Mouse (Mus musculus) liver, postnatal 0 days (tissue): ENCODE results near the gene Dock9.

ENCODE experiments used
- CTCF ChIP-seq: sonication (generic); IDR thresholded peaks from 2 replicates; pipeline ENCODE4 v1.5.1; 2016; ENCODE audit warnings: antibody characterized with exemption, low read depth
- EP300 ChIP-seq: IDR thresholded peaks from 2 replicates; pipeline ENCODE4 v1.6.1; 2016; ENCODE audit warnings: antibody characterized with exemption, low read depth, mild to moderate bottlenecking

DNA sequence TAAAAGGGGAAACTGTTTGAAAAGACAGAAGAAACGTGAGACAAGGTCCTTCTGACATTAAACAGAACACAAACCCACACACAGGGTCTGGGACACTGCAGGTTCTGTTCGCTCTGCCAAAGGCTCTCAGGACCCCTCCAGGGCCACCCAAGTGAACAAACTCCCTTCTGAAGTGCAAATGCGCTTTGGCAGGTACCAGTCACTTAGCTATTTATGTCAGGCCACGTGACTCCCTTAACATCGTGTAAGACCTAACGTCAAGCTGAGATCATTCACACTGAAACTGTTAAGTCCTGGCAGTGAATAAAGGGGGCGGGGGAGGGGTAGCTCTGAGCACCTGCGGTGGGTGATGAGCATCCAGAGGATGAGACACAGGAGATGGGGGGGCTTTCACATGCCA lies 74.9 kb downstream of the Dock9 start:
- TF ChIP-seq CTCF (no peak), EP300 (no peak)
